Mouse (Mus musculus): ENCODE data around the gene Rbp7.
A peak's percentile ranks its signal among the peaks of the same experiment; 100 is the strongest.
"Not testable (repeated sequence)": the region's sequence is repeated elsewhere in the genome, so short reads cannot be mapped to it uniquely, and the experiment has no call there.

The Rbp7 gene

DNA sequence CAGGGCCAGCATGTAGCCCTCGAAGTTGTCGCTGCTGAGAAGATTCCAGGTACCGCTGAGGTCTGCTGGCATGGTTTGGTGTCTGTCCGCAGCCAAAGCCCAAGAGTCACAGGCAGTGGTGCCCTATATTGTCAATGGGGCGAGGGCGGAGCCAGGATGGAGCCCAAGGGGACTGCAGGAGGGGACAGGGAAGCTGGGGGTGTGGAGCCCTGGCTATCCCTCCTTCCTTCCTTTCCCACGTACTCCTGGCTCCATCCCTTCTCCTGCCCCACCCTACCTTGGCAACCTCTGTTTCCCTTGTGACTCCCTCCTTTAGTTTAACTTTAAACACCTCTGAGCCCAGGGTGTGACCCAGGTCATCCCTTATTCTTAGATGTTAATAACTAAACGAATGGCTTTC lies at the start of gene Rbp7:
TSS of gene Rbp7 (minus strand) at position 100 of the 400 bp plus-strand sequence.
- no peak for DNase-seq (ENCODE audit: low read depth)

DNA sequence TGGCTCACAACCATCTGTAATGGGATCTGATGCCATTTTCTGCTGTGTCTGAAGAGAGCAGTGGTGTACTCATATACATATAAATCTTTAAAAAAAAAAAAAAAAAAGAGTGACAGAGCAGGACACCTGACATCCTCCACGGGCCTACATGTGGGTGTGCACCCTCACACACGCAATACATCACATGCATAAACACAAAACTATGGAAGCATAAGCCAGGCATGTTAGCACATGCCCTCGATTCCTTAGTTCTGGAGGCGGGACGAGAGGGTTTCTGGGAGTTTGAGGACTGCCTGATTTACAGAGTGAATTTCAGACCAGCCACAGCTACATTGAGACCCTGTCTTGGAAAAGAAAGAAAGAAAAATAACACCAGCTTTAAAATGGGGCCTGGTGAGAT lies 49.6 kb upstream of the Rbp7 start:
- DNase-seq (ENCODE audit: low read depth): no peak

DNA sequence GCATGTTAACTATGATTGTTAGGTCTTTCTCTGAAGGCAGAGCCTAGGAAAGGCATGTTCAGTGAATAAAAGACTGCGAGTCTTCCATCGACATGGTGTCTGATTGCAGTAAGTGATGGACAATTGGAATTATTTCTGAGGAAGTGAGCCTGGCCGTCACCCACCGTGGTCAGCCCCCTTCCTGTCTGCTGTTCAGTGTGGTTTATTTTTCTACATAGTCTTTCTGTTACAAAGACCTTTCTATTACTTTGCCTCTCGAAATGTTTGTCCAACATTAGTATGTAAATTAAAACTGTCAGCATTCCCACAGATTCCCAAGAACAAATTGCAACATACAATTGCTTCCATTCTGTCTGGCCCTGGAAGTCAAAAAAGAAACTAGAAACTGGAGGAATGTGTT lies 45.0 kb upstream of the Rbp7 start:
- no peak for DNase-seq (ENCODE audit: low read depth)

DNA sequence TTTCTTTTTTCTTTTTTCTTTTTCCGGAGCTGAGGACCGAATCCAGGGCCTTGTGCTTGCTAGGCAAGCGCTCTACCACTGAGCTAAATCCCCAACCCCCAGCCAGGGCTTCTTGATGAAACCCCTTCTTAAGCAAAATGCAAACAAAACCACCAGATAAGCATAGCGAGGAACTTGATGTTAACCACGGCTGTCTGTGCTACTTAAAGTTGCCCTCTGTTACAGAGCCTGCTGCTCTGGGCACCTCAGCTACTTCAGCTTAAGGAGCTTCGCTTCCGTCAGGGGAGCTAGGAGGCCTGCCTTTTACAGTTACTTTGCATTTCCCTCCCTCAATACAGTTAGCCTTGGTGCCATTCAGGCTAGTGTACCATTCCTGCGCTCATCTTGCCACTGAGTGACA lies 44.1 kb upstream of the Rbp7 start:
- DNase-seq (ENCODE audit: low read depth): no peak

DNA sequence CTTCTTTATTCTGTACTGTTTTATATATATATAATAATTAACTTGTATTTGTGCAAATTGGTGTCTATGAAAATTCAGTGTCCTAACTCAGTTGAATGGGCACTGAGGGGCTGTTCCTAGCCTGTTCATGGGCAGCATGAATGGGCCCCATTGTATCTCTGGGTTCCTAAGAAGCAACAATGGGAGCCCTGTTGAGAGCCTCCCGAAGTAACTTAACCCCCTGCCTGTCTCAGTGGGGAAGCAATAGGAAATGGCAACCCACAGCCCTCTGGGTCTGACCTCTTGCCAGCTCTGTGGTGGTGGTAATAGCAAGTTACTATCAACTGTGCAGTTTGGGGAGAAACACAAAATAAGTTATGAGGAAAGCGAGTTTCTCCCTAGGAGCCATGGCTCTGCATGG lies 41.8 kb upstream of the Rbp7 start:
- no peak for DNase-seq (ENCODE audit: low read depth)

DNA sequence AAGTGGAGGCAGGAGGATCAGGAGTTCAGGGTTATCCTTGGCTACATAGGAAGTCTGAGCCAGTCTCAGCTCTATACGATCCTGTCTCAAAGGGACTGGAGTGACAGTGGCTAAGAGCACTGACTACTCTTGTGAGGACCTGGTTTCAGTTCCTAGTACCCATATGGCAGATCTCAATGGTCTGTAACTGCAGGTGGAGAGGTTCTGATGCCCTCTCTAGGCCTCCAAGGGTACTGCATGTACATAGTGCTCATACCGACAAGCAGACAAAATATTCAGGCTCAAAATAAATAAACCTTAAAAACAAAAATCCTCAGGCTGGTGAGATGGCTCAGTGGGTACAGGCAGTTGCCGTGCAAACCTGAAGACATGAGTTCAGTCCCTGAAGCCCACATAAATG lies 36.4 kb upstream of the Rbp7 start:
- DNase-seq (ENCODE audit: low read depth): no peak

DNA sequence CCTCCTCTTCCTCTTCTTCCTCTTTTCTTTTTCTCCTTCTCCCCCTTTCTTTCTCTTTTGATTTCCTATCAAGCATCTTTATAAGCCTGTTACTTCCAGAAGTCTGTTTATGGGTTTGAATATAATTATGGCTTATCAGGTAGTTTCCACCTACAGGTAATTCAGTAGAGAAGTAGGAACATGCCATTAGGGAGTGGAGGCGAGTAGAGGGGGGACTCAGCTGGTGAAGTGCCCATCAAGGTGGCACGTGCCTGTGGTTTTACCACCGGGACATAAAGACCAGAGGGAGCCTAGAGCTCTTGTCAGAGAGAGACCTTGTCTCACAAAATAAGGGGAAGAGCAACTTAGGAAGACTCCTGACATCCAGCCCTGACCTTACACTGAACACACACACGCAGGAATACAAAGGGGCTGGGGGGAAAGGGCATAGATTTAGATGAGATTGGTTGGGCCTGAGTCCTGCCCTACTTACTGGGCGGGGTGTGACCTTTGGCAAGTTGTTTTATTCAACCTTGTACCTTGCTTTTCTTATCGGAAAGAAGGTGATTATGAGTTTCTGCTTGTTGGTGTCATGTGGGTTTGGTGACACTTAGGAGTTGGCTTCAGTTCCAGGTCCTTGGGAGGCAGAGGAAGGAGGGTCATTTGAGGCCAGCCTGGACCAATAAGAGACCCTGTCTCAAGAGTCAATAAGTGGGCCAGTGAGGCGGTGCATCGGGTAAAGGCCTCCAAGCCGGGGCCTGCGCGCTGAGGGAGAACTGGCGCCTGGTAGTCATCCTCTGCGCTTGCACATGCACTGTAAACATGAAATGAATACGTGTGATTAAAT lies 34.9 kb upstream of the Rbp7 start:
- no peak for DNase-seq (ENCODE audit: low read depth)

DNA sequence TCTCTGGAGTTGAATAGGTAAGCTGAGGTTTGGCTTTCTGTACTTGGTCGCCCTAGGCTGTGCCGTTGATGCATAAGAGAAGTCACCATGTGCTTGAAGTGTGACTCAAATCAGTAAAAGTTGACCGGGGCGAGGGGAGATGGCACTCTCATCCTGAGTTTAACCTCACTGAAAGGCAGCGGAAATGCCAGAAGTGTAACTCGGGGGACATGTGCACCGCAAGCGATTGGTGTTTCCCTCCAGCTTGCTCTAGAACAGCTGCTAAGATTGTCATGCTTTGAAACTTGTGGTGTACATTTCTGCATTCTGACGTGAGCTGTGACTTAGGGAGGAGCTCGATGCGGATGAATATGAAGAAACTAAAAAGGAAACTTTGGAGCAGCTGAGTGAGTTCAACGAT lies 33.0 kb upstream of the Rbp7 start:
- DNase-seq (ENCODE audit: low read depth): no peak

DNA sequence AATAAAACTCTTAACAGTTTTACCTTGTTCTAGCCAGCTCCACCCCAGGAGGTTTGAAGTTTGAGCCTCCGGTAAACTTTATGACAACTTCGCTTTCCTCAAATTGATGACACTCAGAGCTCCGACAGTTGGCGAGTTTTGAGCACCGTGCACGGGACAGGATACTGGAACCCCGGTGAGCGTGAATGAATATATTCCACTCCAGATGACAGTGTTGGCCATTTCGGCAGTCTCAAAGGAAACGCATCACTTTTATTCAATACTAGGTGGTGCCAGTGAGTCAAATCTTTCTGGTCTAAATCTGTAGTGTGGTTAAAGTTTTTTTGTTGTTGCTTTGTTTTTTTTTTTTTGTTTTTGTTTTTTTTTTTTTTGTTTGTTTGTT lies 31.0 kb upstream of the Rbp7 start:
- peak; percentile 38 for DNase-seq (ENCODE audit: low read depth)

DNA sequence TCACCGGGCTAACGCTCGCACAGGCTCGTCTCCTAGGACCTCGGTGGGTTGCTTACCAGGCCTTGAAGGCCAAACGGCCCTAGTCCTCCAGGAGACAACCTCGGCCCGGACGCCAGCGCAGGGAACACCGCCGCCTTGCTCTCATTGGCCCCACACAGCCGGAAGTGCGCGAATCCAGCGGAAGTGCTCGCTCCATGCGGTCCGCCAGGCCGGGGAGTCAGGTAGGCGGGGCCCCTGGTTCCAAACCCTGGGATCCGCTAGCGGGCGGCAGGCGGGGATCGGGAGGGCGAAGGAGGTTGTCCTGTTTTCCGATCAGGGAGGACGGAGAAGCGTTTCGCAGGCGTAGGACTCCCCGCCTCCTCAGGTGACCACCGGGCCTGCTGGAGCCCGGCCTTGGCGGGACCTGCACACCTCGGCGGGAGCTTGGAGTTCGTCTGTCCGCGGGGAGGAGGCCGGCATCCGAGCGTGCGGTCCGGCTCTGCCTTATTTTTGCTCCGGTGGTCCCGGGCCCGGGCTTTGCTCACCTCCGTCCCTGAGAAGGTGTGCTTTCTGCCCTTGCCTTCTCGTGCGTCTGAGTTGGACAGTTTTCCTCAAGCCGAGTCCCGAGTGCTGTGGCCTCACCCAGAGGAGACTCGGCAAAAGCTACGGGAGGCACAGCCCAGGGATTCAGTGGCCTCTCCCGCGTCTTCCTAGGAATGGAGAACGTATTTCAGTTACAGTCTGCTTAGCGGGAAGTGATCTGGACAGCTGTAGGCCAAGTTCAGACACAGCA lies 30.5 kb upstream of the Rbp7 start, which contains the start of the genes Nmnat1 and Lzic:
TSS of gene Nmnat1 (minus strand) at position 150 of the 772 bp plus-strand sequence.
TSS of gene Lzic (plus strand) at position 177 of the 772 bp plus-strand sequence.
- peak; percentile 86 for DNase-seq (ENCODE audit: low read depth)

DNA sequence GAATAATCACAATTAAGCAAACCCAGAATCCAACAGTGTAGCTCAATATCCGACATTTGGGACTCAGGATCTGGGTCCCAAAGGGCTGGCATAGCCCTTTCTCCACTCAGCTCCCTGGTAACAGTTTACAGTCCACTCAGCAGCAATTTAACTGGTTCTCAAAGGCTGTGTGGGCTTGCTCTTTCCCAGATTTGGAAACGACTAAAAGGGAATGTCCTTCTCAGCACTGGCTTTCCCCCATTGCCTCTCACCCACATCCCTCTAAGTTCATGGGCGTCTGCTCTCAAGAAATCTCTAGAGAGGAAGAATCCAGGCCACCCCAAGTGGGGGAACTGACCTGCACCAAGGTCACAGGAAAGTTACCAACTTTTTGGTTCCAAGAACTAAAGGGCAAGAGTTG lies 29.8 kb upstream of the Rbp7 start:
- DNase-seq (ENCODE audit: low read depth): peak; percentile 9

DNA sequence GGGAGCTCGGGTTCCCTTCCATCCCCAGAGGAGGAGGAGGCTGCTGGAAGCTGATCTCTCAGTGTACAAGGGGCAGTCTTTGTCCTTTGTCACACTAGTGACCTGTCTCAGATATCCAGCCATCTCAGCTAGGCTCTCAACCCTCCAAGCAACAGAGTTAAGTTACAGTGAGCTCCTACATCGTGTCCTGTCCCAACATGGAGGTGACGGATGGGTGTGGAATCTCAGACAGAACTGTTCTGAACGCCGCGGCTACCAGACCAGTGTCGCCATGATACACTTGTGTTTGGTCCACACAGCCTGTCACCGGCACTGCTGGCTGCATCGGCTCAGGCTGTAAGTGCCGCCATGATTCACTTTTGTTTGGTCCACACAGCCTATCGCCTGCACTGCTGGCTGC lies 22.3 kb upstream of the Rbp7 start, which contains the start of gene Tmem274:
TSS of gene Tmem274 (plus strand) at position 301 of the 400 bp plus-strand sequence.
- no peak for DNase-seq (ENCODE audit: low read depth)

DNA sequence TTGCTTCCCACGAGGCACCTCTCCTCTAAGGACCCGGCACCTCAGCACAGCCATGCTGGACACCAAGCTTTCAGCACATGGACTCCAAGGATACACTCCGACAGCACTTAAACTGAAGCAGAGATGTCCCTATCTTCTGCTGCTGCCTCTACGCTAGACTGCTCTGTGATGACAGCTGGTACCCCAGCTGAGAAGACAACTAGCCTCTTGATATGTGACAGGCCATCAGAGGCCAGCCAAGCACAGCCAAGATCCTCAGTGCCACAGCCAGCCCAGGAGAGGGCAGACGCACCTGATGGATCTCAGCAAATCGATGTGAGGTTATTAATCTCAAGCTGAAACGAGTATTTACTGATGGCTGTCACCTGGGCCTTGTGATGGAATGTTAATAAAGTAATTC lies 20.3 kb upstream of the Rbp7 start:
- DNase-seq (ENCODE audit: low read depth): no peak

DNA sequence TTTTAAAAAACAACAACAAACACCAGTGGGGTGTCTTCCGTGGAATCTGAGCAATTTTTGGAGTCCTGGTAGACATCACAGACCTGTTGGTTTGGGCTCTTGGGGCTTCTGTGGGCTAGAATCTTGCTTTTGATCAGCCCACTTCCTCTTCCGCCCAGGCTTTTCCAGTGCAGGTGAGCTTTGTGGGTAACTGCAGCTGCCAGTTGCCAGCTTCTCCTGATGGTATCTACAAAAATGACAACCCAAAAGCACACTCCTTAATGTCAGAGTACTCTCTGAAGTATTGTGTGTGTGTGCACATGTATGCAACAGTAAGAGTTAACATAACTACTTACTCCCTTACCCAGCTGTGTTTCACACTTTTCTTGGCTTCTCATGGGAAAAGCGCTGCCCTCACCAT lies 14.8 kb upstream of the Rbp7 start:
- DNase-seq (ENCODE audit: low read depth): no peak

DNA sequence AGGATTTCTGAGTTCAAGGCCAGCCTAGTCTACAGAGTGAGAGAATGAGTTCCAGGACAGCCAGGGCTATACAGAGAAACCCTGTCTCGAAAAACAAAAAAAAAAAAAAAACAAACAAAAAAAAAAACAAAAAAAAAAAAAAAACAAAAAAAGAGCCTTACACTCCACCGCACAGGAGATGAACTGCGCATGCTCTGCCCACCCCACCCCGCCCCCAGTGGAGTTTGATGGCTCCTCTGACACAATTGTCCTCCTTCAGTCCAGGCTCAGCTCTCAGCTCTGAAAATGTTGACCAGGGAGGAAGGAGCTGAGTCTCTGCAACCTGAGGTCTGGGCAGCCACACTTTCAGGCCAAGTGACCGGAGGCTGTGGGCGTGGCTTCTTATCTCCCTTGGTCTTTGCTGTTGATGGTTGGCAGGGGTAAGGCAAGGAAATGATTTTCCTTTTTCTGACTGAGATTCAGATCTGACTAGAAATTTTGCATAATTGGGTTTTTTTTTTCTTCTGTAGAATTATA lies 8.7 kb upstream of the Rbp7 start:
- DNase-seq (ENCODE audit: low read depth): no peak

DNA sequence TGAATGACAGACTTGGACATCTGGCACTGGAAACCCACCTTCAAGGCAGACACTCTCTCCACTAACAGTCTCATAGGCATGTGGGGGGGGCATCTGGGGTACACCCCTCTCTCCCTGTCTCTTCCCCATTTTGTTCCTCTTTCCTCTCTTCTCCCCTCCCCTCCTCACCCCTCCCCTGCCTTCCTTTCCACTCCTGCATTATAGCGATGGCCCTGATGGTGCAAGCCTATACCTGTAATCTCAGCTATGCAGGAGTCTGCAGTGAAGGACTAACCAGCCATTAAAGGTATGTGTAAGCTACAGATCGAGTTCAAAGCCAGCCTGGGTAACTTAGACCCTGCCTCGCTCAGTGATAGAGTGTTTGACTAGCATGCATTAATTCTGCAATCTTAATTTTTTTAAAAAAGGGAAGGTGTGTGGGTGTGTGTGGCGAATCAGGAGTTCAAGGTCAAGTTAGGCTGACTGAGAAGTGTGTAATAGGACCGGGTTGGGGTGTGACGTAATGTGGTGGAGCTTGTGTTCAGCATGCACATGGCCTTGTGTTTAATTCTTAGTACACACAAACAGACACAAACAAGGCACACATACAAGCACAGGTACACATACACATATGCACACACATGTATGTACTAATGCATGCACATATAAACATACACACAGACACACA lies 7.7 kb upstream of the Rbp7 start:
- DNase-seq (ENCODE audit: low read depth): no peak

DNA sequence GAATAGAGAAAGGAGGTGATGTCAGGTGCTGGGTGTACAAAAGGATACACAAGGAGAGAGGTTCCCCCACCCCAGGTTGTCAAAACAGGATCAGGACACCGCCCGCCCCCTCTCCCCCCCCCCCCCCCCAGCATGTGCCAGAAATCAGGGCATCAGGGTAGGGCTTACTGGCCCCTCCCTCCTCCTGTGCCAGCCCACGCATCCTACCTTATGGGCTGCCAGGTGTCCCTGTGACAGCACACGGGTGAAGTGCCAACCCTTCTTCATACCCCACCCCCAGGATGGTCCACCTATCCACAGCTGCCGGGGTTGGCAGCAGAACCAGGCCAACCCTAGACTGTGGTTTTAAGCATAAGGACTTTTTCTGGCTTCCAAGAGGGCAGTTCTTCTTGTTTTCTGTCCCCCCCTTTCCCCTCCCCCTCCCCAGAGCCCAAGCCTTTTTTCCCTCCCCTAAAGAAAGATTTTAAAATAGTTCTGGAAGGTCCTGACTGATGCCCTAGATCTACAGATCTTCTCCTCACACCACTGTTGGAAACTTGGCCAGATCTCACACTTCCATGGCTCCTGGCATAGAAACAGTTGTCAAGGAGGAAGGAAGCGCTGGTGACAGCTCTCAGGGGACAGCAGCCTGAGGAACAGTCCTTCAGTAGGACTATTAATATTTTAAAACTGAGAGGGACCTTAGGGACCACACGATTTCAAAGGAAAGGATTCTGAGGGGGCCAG lies 7.0 kb upstream of the Rbp7 start:
- no peak for DNase-seq (ENCODE audit: low read depth)

DNA sequence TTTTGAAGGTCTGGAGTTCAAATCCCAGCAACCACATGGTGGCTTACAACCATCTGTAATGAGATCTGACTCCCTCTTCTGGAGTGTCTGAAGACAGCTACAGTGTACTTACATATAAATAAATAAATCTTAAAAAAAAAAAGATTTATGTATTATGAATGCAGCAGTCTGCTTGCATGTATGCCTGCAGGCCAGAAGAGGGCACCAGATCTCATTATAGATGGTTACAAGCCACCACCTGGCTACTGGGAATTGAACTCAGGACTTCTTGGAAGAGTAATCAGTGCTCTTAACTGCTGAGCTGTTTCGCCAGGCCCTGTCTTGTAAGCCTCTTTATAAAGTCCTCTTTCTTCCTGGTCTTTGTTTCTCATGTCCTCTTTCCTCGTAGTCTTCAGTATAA lies 5.7 kb upstream of the Rbp7 start:
- DNase-seq (ENCODE audit: low read depth): not testable (repeated sequence)

DNA sequence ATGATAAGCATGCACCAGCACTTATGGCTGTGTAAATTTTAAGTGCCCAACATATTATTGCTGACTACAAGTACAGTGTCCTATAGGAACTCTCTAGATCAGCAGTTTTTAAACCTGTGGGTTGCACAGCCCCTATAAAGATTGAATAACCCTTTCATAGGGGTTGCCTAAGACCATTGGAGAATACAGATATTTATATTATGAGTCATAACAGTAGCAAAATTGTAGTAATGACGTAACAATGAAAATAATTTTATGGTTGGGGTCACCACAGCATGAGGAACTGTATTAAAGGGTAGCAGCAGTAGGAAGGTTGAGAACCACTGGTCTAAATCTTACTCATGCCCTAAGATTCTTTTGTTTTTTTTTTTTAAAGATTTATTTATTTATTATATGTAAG lies 4.6 kb upstream of the Rbp7 start:
- no peak for DNase-seq (ENCODE audit: low read depth)

DNA sequence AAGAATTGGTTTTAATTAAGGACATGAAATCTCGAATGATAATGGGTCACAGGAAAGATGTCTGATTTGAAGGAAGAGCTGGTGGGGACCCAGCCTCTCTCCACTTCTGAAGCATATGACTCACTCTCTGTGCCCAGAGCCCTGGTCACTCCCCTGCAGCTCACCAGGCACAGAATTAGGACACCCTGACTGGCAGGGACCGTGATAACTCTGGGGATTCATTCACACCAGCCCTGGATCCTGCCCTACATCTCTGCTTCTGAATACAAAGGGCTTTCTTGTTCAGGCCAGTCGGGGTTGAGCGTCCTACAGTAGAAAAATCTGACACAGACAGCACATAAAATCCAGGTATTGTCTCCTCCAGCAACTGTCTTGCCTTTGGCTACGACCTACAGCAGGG lies 3.7 kb upstream of the Rbp7 start:
- no peak for DNase-seq (ENCODE audit: low read depth)

DNA sequence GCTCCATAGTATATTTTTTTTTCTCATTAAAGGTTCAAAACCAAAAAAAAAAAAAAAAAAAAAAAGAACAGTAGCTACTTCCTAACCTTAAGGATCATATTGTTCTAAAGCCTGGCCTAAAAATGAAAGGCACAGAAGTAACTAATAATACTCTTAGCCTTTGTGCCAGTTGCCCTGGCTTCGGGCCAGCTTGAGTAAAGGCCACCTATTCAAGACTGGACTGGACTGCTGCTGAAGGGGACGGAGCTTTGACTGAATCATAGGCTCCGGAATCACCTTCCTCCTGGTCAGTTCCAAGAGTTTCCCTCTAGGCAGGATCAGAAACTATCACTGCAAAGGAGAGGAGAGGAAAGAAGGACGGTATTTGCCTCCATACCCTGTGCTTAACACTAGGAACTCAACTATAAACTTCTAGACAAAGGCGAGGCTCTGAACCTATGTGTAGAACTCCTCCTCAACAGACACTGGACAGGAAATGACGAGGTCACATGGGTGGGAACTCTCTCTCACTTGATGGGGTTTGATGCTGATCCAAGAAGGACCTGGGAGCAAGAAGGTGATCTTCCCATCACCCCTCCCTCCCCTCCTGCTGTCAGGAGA lies 3.2 kb upstream of the Rbp7 start:
- no peak for DNase-seq (ENCODE audit: low read depth)
